In genomic region chr11:59810480-59811158, GRCm38 (mm10) we compare ENCODE assay signal across 9 mouse cellular contexts. TPM values are rescaled to one million over a fixed set of nuclear protein-coding genes. Genes with fewer than 3 reads are reported as not detected.
DNase-seq lines count a peak whose midpoint lies in the region; ATAC-seq and TF ChIP-seq lines count a peak whose summit lies in the region.
"Had no signal": no experiment of that assay in that cellular context is flagged by ENCODE, and none has a peak within 500 bp of the region (broad histone marks: within the 10 kb centered on the region; RNA-seq: fewer than 3 reads in every experiment).

No protein-coding gene starts in this region.

- ATAC-seq in forebrain, embryonic 13.5 days, result no peak
- ATAC-seq in liver, embryonic 15.5 days (ENCODE audit: insufficient read depth), result no peak

- TF ChIP-seq EP300 in heart, adult 2 months (IDR thresholded peaks at IDR 0.05; ENCODE audit: insufficient read depth, low read depth, low read length), result no peak

- H3K27me3 ChIP-seq in heart, adult 2 months (ENCODE audit: control insufficient read depth, insufficient read depth, low read length), result no peaks in the 10 kb centered on the region
- H3K27me3 ChIP-seq in forebrain, embryonic 13.5 days, result no peaks in the 10 kb centered on the region
- no peaks in the 10 kb centered on the region for H3K27me3 ChIP-seq in liver, embryonic 15.5 days
- H3K27me3 ChIP-seq: Patski had no signal

- H3K36me3 ChIP-seq in heart, adult 2 months (ENCODE audit: control insufficient read depth, insufficient read depth, low read length), result peaks cover 12% of the 10 kb centered on the region
- H3K36me3 ChIP-seq in forebrain, embryonic 13.5 days (ENCODE audit: poor library complexity, severe bottlenecking), result peaks cover 25% of the 10 kb centered on the region
- H3K36me3 ChIP-seq in liver, embryonic 15.5 days (replicated peaks), result peaks cover 21% of the 10 kb centered on the region

- H3K27ac ChIP-seq in heart, adult 2 months, result peak overlapping the region; percentile 100
- peak overlapping the region; percentile 97 for H3K27ac ChIP-seq in forebrain, embryonic 13.5 days
- peak overlapping the region; percentile 93 for H3K27ac ChIP-seq in liver, embryonic 15.5 days (replicated peaks)

- peak overlapping the region; percentile 87 for H3K4me3 ChIP-seq in heart, adult 2 months
- H3K4me3 ChIP-seq in forebrain, embryonic 13.5 days, result peak overlapping the region; percentile 83
- H3K4me3 ChIP-seq in liver, embryonic 15.5 days (replicated peaks), result peak overlapping the region; percentile 83

- H3K9ac ChIP-seq in heart, adult 2 months (ENCODE audit: low read depth, low read length), result 0 out of 2 replicates have a peak overlapping the region, but pooled peaks have one; percentile 23
- H3K9ac ChIP-seq in forebrain, embryonic 13.5 days, result peak overlapping the region; percentile 80
- peak overlapping the region; percentile 89 for H3K9ac ChIP-seq in liver, embryonic 15.5 days

- WGBS in heart, adult 2 months, result 54% methylated on average over 14 of the region's 14 CpGs
- 68% methylated on average over 14 of the region's 14 CpGs for WGBS in forebrain, embryonic 13.5 days
- WGBS in liver, embryonic 15.5 days (ENCODE audit: insufficient replicate concordance), result 41% methylated on average over 14 of the region's 14 CpGs

- H3K9me3 ChIP-seq in forebrain, embryonic 13.5 days (replicated peaks), result no peaks in the 10 kb centered on the region
- H3K9me3 ChIP-seq in liver, embryonic 15.5 days (replicated peaks), result no peaks in the 10 kb centered on the region

- peaks cover 8% of the 10 kb centered on the region for H3K79me2 ChIP-seq in heart, adult 2 months (replicated peaks; ENCODE audit: control insufficient read depth, insufficient read depth, low read length)

- TF ChIP-seq POLR2A in heart, adult 2 months (IDR thresholded peaks at IDR 0.05; ENCODE audit: insufficient read depth, low read depth, low read length), result no peak

- H3K4me2 ChIP-seq in forebrain, embryonic 13.5 days, result peak overlapping the region; percentile 88
- peak overlapping the region; percentile 94 for H3K4me2 ChIP-seq in liver, embryonic 15.5 days

- no peak for DNase-seq in heart, adult 2 months
- no peak for DNase-seq in heart, postnatal 36 days
- peak; percentile 79 for DNase-seq in A20 (ENCODE audit: low read depth, low spot score)
- DNase-seq in frontal cortex, postnatal 14 days (ENCODE audit: low spot score in 2 of 2), result no peak
- DNase-seq in cerebellum, postnatal 4 days (ENCODE audit: low spot score in 2 of 2), result no peak
- DNase-seq in frontal cortex, adult 2 months (ENCODE audit: extremely low spot score in 1 of 2, low spot score in 1 of 2), result no peak

- intact Hi-C loops in heart, adult 2 months (cut with DNase I), result no loop called here
- intact Hi-C loops in heart, postnatal 36 days (cut with DNase I), result loop anchor here (2.0 kb wide), 1 partner anchor 28 kb away; the partner anchor contains the start of genes Cops3 and Nt5m

- TF ChIP-seq CTCF in heart, adult 2 months (IDR thresholded peaks at IDR 0.05), result no peak

- peaks cover 12% of the 10 kb centered on the region for H3K4me1 ChIP-seq in heart, adult 2 months (ENCODE audit: control insufficient read depth, insufficient read depth, low read length)
- H3K4me1 ChIP-seq in forebrain, embryonic 13.5 days, result peaks cover 12% of the 10 kb centered on the region
- H3K4me1 ChIP-seq in liver, embryonic 15.5 days (replicated peaks), result peaks cover 39% of the 10 kb centered on the region

RNA-seq across cellular contexts. Expression of gene Flcn, which starts 0.8 kb away (rescaled TPM):
- 10 to 100 TPM; 36.9 to 47.0 TPM for total RNA-seq in heart, adult 2 months (2021)
- 52.0 and 59.0 TPM in 2 replicates for polyA plus RNA-seq in heart, adult 2 months (2012; rRNA removed)
- 10 to 100 TPM; 41.4 to 51.3 TPM for total RNA-seq in heart, postnatal 36 days (2021)
- 32.2 and 39.6 TPM in 2 replicates for polyA plus RNA-seq in forebrain, embryonic 13.5 days (2015; fragmentation: Nextera tagmentation; extraction: Ambion mirVana)
- polyA plus RNA-seq in liver, embryonic 15.5 days (2015; fragmentation: Nextera tagmentation; extraction: Ambion mirVana), result 13.6 and 15.8 TPM in 2 replicates
- 51.5 and 55.8 TPM in 2 replicates for polyA plus RNA-seq in frontal cortex, adult 2 months (2012; rRNA removed)

RNA-seq across cellular contexts. Expression of gene Pld6, which starts 23.2 kb away (rescaled TPM):
- total RNA-seq in heart, adult 2 months (2021), result under 1 TPM; 0.44 to 0.45 TPM
- 1.5 and 2.2 TPM in 2 replicates for polyA plus RNA-seq in heart, adult 2 months (2012; rRNA removed)
- under 1 TPM; 0.22 to 0.54 TPM for total RNA-seq in heart, postnatal 36 days (2021)
- polyA plus RNA-seq in forebrain, embryonic 13.5 days (2015; fragmentation: Nextera tagmentation; extraction: Ambion mirVana), result 1.3 and 2.2 TPM in 2 replicates
- 2.3 and 2.7 TPM in 2 replicates for polyA plus RNA-seq in liver, embryonic 15.5 days (2015; fragmentation: Nextera tagmentation; extraction: Ambion mirVana)
- 3.4 and 3.6 TPM in 2 replicates for polyA plus RNA-seq in frontal cortex, adult 2 months (2012; rRNA removed)

RNA-seq across cellular contexts. Expression of gene Nt5m, which starts 28.6 kb away (rescaled TPM):
- 10 to 100 TPM; 23.7 to 25.4 TPM for total RNA-seq in heart, adult 2 months (2021)
- 35.9 and 47.1 TPM in 2 replicates for polyA plus RNA-seq in heart, adult 2 months (2012; rRNA removed)
- total RNA-seq in heart, postnatal 36 days (2021), result 10 to 100 TPM; 20.2 to 27.0 TPM
- polyA plus RNA-seq in forebrain, embryonic 13.5 days (2015; fragmentation: Nextera tagmentation; extraction: Ambion mirVana), result 46.6 and 51.2 TPM in 2 replicates
- 13.7 and 16.0 TPM in 2 replicates for polyA plus RNA-seq in liver, embryonic 15.5 days (2015; fragmentation: Nextera tagmentation; extraction: Ambion mirVana)
- polyA plus RNA-seq in frontal cortex, adult 2 months (2012; rRNA removed), result 64.9 and 67.0 TPM in 2 replicates

RNA-seq across cellular contexts. Expression of gene Cops3, which starts 29.0 kb away (rescaled TPM):
- total RNA-seq in heart, adult 2 months (2021), result 10 to 100 TPM; 67.7 to 75.5 TPM
- 28.4 and 47.8 TPM in 2 replicates for polyA plus RNA-seq in heart, adult 2 months (2012; rRNA removed)
- 10 to 100 TPM; 74.8 to 75.0 TPM for total RNA-seq in heart, postnatal 36 days (2021)
- 233 and 246 TPM in 2 replicates for polyA plus RNA-seq in forebrain, embryonic 13.5 days (2015; fragmentation: Nextera tagmentation; extraction: Ambion mirVana)
- polyA plus RNA-seq in liver, embryonic 15.5 days (2015; fragmentation: Nextera tagmentation; extraction: Ambion mirVana), result 86.6 and 89.6 TPM in 2 replicates
- 51.9 and 56.2 TPM in 2 replicates for polyA plus RNA-seq in frontal cortex, adult 2 months (2012; rRNA removed)

Comparison
In these comparisons a context has a peak if more than half of its experiments do, and no peak if none do; other contexts are left out.
1. H3K9ac ChIP-seq: peak in every context shown above with its lines; median percentile 89 in liver, embryonic 15.5 days; 80 in forebrain, embryonic 13.5 days; 23 in heart, adult 2 months.